Mouse (Mus musculus) bone marrow, adult 2 months (tissue): ENCODE results near the gene Ajap1.

Experiments
- CTCF ChIP-seq: fragments of 200-500 bp; IDR thresholded peaks from 2 replicates; pipeline ENCODE4 v1.5.1; 2011; ENCODE audit warnings: low read length, control low read depth; ENCODE audit not compliant: control insufficient read depth, insufficient read depth
- POLR2A ChIP-seq: fragments of 200-500 bp; IDR thresholded peaks from 2 replicates; pipeline ENCODE4 v1.6.1; 2011; ENCODE audit warnings: low read depth, mild to moderate bottlenecking, control low read depth, low read length, borderline replicate concordance; ENCODE audit not compliant: control insufficient read depth

DNA sequence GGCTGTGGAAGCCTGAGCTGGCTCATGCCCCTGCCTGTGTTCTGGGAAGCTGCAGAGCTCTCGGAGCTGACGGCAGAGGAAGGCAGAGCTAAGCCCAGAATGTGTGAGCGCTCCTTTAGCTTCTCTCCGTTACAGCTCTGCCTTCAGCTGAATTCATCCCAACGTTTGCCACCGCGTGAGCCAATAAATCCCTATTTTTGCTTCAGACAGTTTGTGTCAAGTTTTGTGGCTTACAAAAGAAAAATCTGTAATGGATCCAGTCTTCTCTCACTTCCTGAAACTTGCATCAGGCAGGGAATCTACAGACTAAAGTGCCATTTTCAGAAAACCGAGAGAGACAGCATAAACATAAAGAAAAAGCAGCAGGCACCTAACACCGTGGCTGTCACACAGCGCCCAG is 154.8 kb downstream of the Ajap1 start:
- no peak for TF ChIP-seq CTCF
- no peak for TF ChIP-seq POLR2A
